Mouse (Mus musculus) ovary, postnatal 10 days (tissue): Measurements from ENCODE around the gene Bub1b.
A peak's percentile ranks its signal among the peaks of the same experiment; 100 is the strongest.
"Not testable (repeated sequence)": the region's sequence is repeated elsewhere in the genome, so short reads cannot be mapped to it uniquely, and the experiment has no call there.

Experiments
- DNase-seq: peaks from one replicate; pipeline ENCODE4 v3.0.0; 2022; ENCODE audit warnings: low spot score

Gene Bub1b

DNA sequence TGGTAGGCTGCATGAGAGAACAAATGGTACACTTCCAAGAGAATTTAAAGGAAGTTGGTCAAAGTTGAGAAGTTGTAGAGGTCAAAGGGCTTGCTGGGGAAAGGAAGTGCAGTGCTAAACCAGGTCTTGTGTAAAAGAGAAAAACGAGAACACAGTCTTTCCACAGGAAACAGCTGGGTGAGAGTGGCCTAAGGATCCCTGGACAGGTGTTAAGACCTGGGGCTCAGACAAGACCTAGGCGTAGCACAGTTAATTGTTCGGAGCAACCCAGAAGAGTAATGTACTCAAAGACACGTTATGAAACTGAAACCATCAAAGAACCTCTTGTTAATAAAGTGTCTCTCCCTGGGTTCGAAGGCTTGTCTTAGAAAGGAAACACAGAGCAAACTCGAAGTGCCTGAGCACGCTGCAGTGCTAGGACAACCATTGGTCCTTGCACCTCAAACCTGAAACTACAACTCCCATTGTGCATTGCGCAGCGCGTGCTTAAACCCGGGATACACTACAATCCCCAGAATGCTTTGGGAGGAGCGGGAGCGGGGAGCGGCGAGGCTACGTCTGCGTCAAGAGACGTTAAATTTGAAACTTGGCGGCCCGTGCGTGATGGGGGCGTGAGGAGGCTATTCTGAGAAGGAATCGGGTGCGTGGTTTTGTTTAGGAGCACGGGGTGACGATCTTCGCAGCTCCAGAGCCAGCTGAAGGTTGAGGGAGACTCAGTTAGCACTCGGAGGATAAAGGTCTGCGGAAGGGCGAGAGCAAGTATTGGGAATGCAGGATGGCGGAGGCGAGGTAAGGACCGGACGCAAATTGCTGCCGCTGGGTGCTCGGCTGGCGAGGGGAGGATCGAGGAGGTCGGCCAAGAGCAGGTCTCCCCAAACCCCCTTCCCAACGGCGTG, at the start of gene Bub1b:
Bub1b (plus strand) TSS at position 539 of the 896 bp plus-strand sequence.
- DNase-seq: peak; percentile 71

- no peak for DNase-seq
Observed at GRCm38 (mm10) chr2:118548421-118549221, 49.4 kb upstream of the Bub1b start.

DNA sequence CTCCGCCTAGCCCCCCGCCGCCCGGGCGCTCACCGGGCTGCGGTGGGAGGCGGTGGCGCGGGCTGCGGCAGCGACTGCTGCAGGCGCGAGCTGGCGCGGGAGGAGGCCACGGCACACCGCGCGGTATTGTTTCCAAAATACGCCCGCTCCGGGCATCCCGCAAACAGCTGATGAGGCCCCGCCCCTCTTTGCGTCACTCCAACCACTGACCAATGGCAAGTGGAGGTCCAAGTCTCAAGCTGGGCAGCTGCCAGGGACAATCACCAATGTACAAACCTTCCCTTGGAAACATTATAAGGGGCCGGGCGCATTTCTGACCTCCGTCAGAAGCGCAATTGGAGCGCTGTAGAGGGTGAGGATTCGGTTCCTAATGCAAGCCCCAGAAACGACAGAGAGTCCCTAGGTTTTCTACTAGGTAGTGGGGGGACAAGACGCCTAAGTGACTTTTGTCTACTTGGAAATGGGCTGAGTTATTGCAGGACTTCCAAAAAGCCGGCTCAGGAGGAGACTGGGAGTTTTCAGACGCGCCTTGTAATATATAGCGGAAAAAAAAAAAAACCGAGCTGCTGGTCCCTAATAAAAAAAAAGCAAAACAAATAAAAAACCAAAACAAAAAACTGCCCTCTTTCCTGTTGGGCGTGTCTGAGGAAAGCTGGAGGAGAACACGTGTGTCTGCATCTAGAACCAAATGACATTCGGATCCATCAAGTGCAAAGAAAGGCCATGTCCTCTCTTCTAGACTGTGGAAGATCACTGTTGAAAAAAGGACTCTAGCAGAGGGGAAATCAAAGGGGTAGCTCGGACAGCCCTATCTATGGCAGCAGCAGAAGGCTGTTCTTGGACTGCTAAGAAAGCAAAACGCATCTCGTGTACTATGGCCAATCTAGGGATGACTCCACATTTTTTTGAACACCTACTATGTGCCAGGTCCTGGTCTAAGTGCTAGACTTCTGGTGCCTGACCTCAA, 48.2 kb upstream of the Bub1b start, which contains the start of gene Bmf:
Bmf (minus strand) TSS at position 181 of the 967 bp plus-strand sequence.
- DNase-seq: peak; percentile 99

DNA sequence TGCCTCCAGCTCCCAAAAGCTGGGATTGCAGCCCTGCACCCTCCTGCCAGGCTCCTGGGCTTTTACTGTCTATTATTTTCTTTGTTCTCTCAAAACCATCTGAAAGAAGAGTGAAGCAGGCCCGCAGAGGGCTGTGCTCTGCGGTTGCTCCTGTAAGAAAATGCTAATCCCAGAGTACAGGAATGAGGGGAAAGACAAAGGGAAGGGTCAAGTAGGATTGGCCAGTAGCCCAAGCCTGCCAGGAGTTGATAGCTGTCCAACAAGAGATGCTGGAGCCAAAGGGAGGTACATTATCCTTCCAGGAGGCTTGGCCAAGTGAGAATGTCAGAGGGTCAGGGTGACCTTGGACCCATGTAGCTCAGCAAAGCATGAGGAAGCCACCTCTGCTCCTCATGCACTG, 46.4 kb upstream of the Bub1b start:
- DNase-seq: no peak

DNA sequence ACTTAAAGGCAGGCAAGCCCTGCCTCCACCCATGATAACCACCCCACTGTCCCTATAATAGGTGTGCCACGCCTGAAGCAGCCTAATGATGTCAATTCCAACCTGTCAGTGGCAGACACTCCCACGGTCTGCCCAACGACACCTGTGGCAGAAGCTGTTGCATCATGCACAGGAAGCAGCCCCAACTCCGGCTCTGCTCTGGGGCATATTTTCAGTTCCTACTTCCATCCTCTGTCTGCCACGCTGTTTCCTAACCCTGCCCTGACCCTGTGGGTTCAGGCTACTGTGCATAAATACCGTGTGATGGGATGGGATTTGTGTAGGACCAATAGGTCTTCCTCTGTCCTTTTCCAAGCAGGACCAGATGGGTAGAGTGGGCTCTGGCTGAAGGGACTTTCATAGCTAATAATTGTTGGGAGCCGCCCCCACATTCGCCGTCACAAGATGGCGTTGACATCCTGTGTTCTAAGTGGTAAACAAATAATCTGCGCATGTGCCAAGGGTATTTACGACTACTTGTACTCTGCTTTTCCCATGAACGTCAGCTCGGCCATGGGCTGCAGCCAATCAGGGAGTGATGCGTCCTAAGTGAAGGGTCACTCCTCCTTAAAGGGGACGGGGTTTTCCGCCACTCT, 43.5 kb upstream of the Bub1b start:
- DNase-seq: not testable (repeated sequence)

GRCm38 (mm10) chr2:118558426-118558825, 39.6 kb upstream of the Bub1b start:
- no peak for DNase-seq

- DNase-seq: no peak
Observed at GRCm38 (mm10) chr2:118562015-118562414, 36.0 kb upstream of the Bub1b start.

DNA sequence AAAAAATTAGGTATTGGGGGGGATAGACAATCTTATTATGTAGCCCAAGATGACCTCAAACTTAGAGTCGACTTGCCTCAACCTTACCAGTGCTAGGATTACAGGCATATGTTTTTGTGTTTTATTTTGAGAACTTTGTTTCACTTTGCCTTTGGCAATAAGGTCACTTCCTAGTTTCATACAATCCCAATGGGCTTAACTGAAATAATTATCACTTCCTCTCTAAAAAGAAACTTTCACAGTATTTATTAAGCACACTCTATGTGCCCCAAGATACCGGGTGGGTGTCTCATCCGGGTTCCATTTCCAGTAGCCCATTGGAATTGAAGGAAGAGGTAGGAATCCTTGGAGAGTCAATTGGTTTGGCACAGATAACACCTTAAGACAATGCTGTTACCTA, 35.6 kb upstream of the Bub1b start:
- DNase-seq: no peak

- no peak for DNase-seq
Observed at GRCm38 (mm10) chr2:118567179-118567578, 30.8 kb upstream of the Bub1b start.

DNA sequence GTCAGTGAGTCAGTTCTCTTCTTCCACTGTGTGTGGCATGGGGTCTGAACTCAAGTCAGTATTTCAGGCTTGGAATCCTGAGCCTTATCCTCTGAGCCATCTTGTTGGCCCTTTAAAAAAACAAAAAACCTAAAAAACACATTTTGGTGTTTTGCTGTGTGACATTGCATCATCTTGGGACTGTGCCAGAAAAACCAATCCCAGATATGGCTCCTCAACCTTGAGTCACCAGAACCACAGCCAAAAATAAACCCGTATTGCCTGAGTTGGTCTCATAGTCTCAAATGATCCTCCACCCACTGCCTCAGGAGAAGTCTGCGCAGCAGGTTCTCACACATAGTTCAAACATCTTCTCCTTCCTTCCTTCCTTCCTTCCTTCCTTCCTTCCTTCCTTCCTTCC, 27.1 kb upstream of the Bub1b start:
- no peak for DNase-seq

GRCm38 (mm10) chr2:118572183-118572836, 25.7 kb upstream of the Bub1b start:
- DNase-seq: no peak

DNA sequence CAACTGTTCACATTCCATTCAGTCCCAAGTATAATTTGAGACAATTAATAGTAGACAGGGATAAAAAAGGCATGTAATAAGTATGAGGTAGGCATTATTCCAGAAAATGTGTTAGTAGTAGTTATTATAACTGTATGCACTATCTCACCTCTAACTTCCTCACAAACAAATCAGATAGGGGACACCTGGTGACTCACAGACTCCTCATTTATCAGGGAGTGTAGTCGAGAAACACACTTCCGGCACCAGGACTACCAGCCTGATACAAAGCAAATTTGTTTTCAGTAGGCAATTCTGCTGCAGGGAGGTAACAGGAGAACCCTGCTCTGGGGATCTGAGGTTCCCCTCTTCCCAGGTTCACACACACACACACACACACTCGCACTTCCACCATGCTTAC, 24.9 kb upstream of the Bub1b start:
- DNase-seq: no peak

- no peak for DNase-seq
Observed at GRCm38 (mm10) chr2:118586013-118586412, 12.0 kb upstream of the Bub1b start.

DNA sequence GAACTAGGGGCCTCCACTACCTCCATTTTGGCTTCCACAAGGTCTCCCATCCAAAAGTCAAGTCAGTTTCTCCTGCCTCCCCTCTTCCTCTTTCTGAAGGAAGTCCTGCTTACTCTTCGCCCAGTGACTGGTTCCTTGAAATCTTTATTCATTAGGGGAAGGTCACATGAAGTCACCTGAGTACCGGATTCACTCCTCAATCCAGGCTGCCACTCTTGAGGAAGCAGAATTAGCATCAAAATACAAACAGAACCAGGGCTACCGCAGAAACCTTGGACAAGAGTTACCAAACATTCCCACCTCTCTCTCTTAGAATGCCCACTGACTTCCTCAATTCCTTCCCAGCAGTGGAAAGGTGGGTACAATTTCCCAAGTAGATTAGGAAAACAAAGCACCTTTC, 10.3 kb upstream of the Bub1b start:
- no peak for DNase-seq

- no peak for DNase-seq
Observed at GRCm38 (mm10) chr2:118591083-118591482, 6.9 kb upstream of the Bub1b start.

GRCm38 (mm10) chr2:118599087-118599486, 1.1 kb downstream of the Bub1b start:
- DNase-seq: no peak

GRCm38 (mm10) chr2:118601599-118602263, 3.7 kb downstream of the Bub1b start:
- DNase-seq: no peak

GRCm38 (mm10) chr2:118604091-118604490, 6.1 kb downstream of the Bub1b start:
- DNase-seq: no peak

- DNase-seq: no peak
Observed at GRCm38 (mm10) chr2:118606032-118606431, 8.0 kb downstream of the Bub1b start.

GRCm38 (mm10) chr2:118606976-118607375, 9.0 kb downstream of the Bub1b start:
- DNase-seq: no peak
